Mouse (Mus musculus) layer of hippocampus, adult 6 months (tissue): Measurements from ENCODE around the gene Gm10058. TPM values are rescaled to one million over a fixed set of nuclear protein-coding genes. Genes with fewer than 3 reads are reported as not detected.

Source experiments
- long read RNA-seq, 2 experiments: library from polyadenylated mRNA; unstranded; transcript quantifications; one replicate each; pipeline ENCODE4 v2.0.0; 2019 to 2020
- polyA plus RNA-seq: library from polyadenylated mRNA; unstranded; fragments of <200 nt; fragmentation: Nextera tagmentation; gene quantifications from 2 replicates; pipeline ENCODE4 v1.2.3, GENCODE M21; 2021

Gm10058 gene
- polyA plus RNA-seq: not detected in 2 replicates
- long read RNA-seq, experiment 1: 0 reads
- long read RNA-seq, experiment 2: 0 reads

GRCm38 (mm10) chrX:27946785-27947184, at the start of gene Gm10058:
Gene Gm10058, minus strand, starts transcription at chrX:27946885.

